Mouse (Mus musculus) limb, embryonic 14.5 days (tissue): ENCODE measurements around the gene Btbd2. TPM values are rescaled to one million over a fixed set of nuclear protein-coding genes. Genes with fewer than 3 reads are reported as not detected.

ENCODE experiments used
- ATAC-seq: fragments of 200-750 bp; cut with Nextera tagmentation; 2 replicates; pipeline ENCODE4 v1.8.0; 2017; ENCODE audit warnings: low read depth, moderate number of reproducible peaks, moderate TSS enrichment; ENCODE audit not compliant: low FRiP score
- DNase-seq: peaks from one replicate; pipeline ENCODE4 v3.0.0-alpha.2; 2015; ENCODE audit warnings: low spot score
- H3K27ac ChIP-seq: fragments of 300-500 bp; sonication (generic); replicated peaks from 2 replicates; pipeline ENCODE4 v1.5.1; 2014; ENCODE audit warnings: low read depth, mild to moderate bottlenecking, low read length, moderate library complexity, mixed read lengths
- H3K27me3 ChIP-seq: fragments of 300-500 bp; sonication (generic); 2 replicates; pipeline ENCODE4 v1.6.1; 2014; ENCODE audit warnings: low read length, mixed read lengths; ENCODE audit not compliant: control insufficient read depth, insufficient read depth
- H3K36me3 ChIP-seq: fragments of 300-500 bp; sonication (generic); 2 replicates; pipeline ENCODE4 v1.6.1; 2014; ENCODE audit warnings: mild to moderate bottlenecking, low read length, moderate library complexity, mixed read lengths; ENCODE audit not compliant: control insufficient read depth, insufficient read depth
- H3K4me1 ChIP-seq: fragments of 300-500 bp; sonication (generic); 2 replicates; pipeline ENCODE4 v1.6.1; 2014; ENCODE audit warnings: antibody characterized with exemption, low read length, mixed read lengths; ENCODE audit not compliant: control insufficient read depth, insufficient read depth
- H3K4me2 ChIP-seq: fragments of 300-500 bp; sonication (generic); replicated peaks from 2 replicates; pipeline ENCODE4 v1.6.1; 2014; ENCODE audit warnings: low read depth, mild to moderate bottlenecking, low read length, moderate library complexity; ENCODE audit not compliant: severe bottlenecking
- H3K4me3 ChIP-seq: fragments of 300-500 bp; sonication (generic); replicated peaks from 2 replicates; pipeline ENCODE4 v1.5.1; 2014; ENCODE audit warnings: low read length
- H3K9ac ChIP-seq: fragments of 300-500 bp; sonication (generic); 2 replicates; pipeline ENCODE4 v1.6.1; 2014; ENCODE audit warnings: mild to moderate bottlenecking, low read depth, low read length, moderate library complexity; ENCODE audit not compliant: severe bottlenecking
- H3K9me3 ChIP-seq: fragments of 300-500 bp; sonication (generic); 2 replicates; pipeline ENCODE4 v1.6.1; 2016; ENCODE audit warnings: low read length; ENCODE audit not compliant: control insufficient read depth
- POLR2A ChIP-seq: fragments of 200-500 bp; IDR thresholded peaks from 2 replicates; pipeline ENCODE4 v1.8.0; 2012; ENCODE audit warnings: inconsistent platforms, mild to moderate bottlenecking, moderate library complexity, borderline replicate concordance; ENCODE audit not compliant: insufficient read depth, insufficient read length; ENCODE audit errors: extremely low read depth
- WGBS: fragments of 180-500 bp; shearing (Covaris S2); extraction: QIAGEN DNeasy Blood & Tissue Kit; methylation state at CpG from one replicate; pipeline ENCODE4 v1.1.7; 2014; 5-methylcytosine and 5-hydroxymethylcytosine counted together
- polyA plus RNA-seq, 2 experiments: library from polyadenylated mRNA; depleted of rRNA in 1 of 2; stranded (reverse) in 1 of 2; unstranded in 1 of 2; fragments of >200 nt; fragmentation: Nextera tagmentation in 1 of 2; extraction: Ambion mirVana in 1 of 2; gene quantifications; 2 replicates each; pipeline versions ENCODE4 v1.2.1 to v1.2.3; 2012 to 2014

The Btbd2 gene
- polyA plus RNA-seq, 2 experiments: 78.0 to 87.8 TPM

DNA sequence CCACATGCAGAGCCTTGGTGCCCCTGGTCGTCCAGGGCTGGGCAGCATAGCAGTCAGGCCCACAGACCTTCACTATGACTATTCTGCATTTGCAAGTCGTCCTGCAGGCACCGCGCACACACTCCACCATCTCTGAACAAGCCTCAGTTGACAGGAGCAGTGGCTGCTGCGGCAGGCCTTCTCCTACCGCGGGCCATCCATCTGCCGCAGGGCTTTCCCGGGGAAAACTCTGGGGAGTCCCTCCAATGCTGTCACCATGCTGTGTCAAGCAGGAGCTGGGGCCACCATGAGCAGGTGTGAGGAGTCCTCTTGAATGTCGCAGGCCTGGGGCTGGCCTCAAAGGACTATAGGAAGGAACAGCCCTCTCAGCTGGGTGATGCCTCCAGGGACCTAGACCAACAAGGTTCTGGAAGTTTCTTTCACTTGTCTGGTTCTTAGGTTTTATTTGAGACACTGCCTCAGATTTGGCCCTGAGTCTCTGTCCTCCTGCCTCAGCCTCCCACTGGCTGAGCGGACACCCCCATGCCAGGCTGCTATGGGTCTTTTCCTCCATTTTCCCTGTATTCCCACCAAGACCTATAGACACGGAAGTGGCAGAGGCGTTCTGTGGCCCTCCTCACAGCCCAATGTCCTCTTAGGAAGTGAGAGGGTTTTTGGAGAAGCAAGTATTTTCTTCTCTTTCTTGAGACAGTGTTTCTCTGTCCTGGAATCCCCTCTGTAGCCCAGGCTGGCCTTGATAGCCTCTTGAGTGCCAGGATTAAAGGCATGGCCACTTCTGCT, 37.5 kb upstream of the Btbd2 start:
- ATAC-seq (no peak), DNase-seq (no peak)
- Histone ChIP-seq H3K4me1 (no peaks in the 10 kb centered on the region), H3K36me3 (peaks cover 58% of the 10 kb centered on the region), H3K4me3 (no peak overlapping the region), H3K27ac (no peak overlapping the region), H3K9ac (no peak overlapping the region), H3K27me3 (no peaks in the 10 kb centered on the region), H3K4me2 (no peak overlapping the region), H3K9me3 (no peaks in the 10 kb centered on the region)
- no peak for TF ChIP-seq POLR2A
- 92% methylated on average over 13 of the region's 13 CpGs for WGBS

DNA sequence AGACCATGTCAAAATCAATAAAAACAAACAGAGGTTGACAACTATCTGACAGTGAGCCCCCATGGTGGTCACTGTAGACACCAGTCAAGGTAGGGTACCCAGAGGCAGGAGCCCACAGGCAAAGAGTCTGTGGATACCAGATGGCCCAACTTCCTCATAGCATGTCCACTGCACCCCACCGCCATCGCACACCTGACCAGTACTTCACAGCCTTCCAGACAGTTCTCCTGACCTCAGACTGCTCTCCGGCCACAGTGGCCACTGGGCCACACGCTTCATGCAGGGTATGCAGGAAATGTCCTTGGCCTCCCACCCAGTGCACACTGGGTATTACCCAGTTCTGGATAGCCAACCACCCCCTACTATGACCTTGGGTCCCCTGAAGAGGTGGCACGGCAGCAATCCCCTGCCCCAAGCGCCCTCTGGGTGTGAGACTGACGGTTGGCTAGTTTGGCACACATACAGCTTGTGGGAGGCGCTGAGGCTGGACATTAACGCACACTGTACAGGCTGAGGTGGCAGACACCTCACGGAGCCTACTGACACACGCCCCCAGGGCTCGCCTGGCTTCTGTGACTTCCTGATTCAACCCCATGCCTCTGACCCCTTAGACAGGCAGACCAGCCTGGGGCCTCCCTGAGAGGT, 36.7 kb upstream of the Btbd2 start:
- Histone ChIP-seq H3K27ac (no peak overlapping the region), H3K4me1 (no peaks in the 10 kb centered on the region), H3K36me3 (peaks cover 60% of the 10 kb centered on the region), H3K9ac (no peak overlapping the region), H3K4me2 (no peak overlapping the region), H3K9me3 (no peaks in the 10 kb centered on the region), H3K27me3 (no peaks in the 10 kb centered on the region), H3K4me3 (no peak overlapping the region)
- no peak for DNase-seq
- WGBS: 85% methylated on average over 12 of the region's 12 CpGs
- no peak for ATAC-seq
- TF ChIP-seq POLR2A: no peak

DNA sequence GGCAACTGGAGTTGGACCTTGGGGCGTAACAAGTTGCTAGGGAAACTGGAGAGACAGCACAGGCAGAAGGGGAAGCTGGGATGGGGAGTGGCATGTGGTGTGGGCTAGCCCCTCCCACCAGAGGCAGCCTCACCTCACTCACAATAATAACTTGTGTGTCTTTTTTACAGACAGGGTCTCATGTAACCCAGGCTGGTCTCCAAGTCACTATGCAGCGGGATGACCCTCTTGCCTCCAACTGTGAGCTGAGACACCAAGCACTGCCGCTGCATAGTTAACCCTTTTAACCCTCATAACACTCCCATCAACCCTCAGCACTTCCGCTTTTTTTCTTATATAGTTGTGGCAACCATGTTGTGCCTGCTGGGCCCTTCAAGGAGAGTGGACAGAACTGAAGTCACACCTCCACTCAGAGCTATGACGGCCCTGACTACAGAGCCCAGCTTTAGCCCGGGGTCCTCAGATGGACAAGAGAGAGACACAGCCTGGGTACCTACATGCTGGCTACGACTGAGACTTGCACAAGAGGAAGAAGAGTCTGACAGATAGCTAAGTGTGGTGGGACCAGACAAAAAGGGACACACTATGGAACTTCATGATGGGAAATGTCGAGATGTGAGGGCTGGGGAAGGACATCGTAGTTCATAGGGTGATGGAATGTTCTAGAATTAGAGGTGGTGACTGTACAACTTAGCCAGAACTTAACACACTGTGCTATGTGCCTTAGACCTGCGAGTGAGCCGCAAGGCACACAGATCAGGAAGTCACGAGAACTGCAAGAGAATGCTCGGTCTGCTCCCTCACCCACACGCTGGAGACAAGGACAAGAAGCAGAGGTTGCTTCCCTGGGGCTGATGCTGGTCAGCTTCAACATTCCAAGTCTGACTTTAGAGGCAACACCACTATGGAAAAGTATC, 35.6 kb upstream of the Btbd2 start:
- H3K4me3 ChIP-seq: no peak overlapping the region
- peaks cover 66% of the 10 kb centered on the region for H3K36me3 ChIP-seq
- H3K27ac ChIP-seq: no peak overlapping the region
- no peaks in the 10 kb centered on the region for H3K9me3 ChIP-seq
- DNase-seq (no peak), ATAC-seq (no peak)
- H3K4me2 ChIP-seq: no peak overlapping the region
- H3K27me3 ChIP-seq: no peaks in the 10 kb centered on the region
- H3K9ac ChIP-seq: no peak overlapping the region
- no peak for TF ChIP-seq POLR2A
- H3K4me1 ChIP-seq: no peaks in the 10 kb centered on the region
- WGBS: 80% methylated on average over 14 of the region's 14 CpGs

DNA sequence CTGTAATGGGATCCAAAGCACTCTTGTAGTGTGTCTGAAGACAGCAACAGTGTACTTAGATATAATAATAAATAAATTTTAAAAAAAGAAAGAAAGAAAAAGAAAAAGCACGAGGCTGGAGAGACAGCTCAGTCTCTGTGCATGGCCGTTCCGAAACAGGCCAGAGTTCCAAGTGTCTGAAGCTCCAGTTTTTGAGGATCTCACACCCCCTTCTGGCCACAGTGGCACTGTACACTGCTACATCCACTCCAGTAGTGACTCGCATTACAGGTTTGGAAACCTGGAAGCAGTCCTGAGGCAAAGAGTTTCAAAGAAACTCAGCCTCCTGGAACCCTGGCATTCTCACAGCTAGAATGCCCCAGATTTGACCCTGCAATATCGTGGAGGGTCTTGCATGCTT, 31.0 kb upstream of the Btbd2 start:
- 43% methylated on average over 5 of the region's 5 CpGs for WGBS
- Histone ChIP-seq H3K27me3 (no peaks in the 10 kb centered on the region), H3K4me1 (no peaks in the 10 kb centered on the region), H3K9me3 (no peaks in the 10 kb centered on the region), H3K36me3 (peaks cover 86% of the 10 kb centered on the region), H3K27ac (no peak overlapping the region), H3K9ac (no peak overlapping the region), H3K4me2 (no peak overlapping the region), H3K4me3 (no peak overlapping the region)
- ATAC-seq: peak; percentile 65; the same call in 1 of the 2 replicates
- TF ChIP-seq POLR2A: no peak
- peak; percentile 72 for DNase-seq

DNA sequence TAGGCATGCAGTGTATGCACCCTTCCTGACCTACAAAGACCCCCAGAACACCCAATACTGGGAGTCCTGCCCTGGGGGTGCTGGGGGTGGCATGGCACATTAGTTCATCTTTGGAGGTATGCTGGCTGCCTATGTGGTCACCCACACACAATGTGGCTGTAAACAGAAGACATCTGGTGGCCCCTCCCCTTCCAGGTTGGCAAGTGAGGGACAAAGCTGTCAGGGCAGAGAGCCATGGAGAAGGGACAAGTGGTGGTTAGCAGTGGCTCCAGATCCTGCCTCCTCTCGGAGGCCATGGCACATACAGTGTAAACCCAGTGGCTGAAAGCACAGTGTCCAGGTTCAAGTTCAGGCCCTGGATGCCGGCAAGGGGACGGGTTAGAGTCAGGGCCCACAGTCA, 29.7 kb upstream of the Btbd2 start:
- Histone ChIP-seq H3K27ac (no peak overlapping the region), H3K27me3 (no peaks in the 10 kb centered on the region), H3K4me1 (no peaks in the 10 kb centered on the region), H3K4me2 (no peak overlapping the region), H3K4me3 (no peak overlapping the region), H3K9me3 (no peaks in the 10 kb centered on the region), H3K9ac (no peak overlapping the region), H3K36me3 (peaks cover 80% of the 10 kb centered on the region)
- ATAC-seq: no peak
- WGBS: 94% methylated on average over 3 of the region's 3 CpGs
- no peak for TF ChIP-seq POLR2A
- no peak for DNase-seq
